Mouse (Mus musculus): ENCODE results near the gene Slc6a5.

DNA sequence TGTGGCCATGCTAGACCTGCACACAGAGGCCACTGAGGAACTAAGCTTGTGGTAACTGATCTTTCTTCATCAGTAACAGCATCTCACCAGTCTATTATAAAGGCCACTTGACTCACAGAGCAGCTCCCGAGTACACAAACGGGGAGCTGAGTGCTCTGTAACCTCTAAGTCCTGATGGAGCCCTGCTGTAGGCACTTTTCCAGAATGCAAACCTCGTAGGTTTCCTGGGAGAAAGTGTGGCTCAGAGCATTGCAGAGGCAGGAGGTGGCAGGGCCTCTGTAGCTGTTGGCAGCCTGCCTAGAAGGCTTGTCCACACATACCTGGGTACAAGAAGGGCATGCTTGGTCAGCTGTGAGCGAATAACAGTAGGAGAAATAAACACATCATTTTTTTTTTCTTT, 27.7 kb upstream of the Slc6a5 start:
- TF ChIP-seq POLR2A (IDR thresholded peaks at IDR 0.05; ENCODE audit: low read depth, low read length) (no peak), CTCF (IDR thresholded peaks at IDR 0.05; ENCODE audit: borderline replicate concordance, insufficient read depth, low read length) (no peak)

Measured in embryonic fibroblast, embryonic 13.5 days (primary cell).